Mouse (Mus musculus) gastrocnemius, postnatal 10 days (tissue): ENCODE measurements around the gene Cyb561d2. TPM values are rescaled to one million over a fixed set of nuclear protein-coding genes. Genes with fewer than 3 reads are reported as not detected.
"Not testable (repeated sequence)": the region's sequence is repeated elsewhere in the genome, so short reads cannot be mapped to it uniquely, and the experiment has no call there.

Experiments
- DNase-seq: peaks from one replicate; pipeline ENCODE4 v3.0.0; 2021; ENCODE audit warnings: mixed read lengths
- long read RNA-seq, 2 experiments: library from polyadenylated mRNA; stranded (forward); transcript quantifications; one replicate each; pipeline ENCODE4 v2.0.0; 2021
- total RNA-seq, 2 experiments: library from RNA; stranded (reverse); gene quantifications; 2 replicates each; pipeline ENCODE4 v1.2.3; 2021

The Cyb561d2 gene
- 1 to 10 TPM; 3.5 to 4.0 TPM for total RNA-seq
- long read RNA-seq, experiment 1, transcript Cyb561d2-205 (4 exons, 1,162 nt) = major isoform, 7 of 7 reads
- long read RNA-seq, experiment 1, partial matches to known transcripts = 0 of 7 reads
- long read RNA-seq, experiment 1, other reads (novel, unspliced or antisense) = 0 of 7 reads
- long read RNA-seq, experiment 2, partial matches to known transcripts = 0 of 5 reads
- long read RNA-seq, experiment 2, other reads (novel, unspliced or antisense) = 0 of 5 reads

DNA sequence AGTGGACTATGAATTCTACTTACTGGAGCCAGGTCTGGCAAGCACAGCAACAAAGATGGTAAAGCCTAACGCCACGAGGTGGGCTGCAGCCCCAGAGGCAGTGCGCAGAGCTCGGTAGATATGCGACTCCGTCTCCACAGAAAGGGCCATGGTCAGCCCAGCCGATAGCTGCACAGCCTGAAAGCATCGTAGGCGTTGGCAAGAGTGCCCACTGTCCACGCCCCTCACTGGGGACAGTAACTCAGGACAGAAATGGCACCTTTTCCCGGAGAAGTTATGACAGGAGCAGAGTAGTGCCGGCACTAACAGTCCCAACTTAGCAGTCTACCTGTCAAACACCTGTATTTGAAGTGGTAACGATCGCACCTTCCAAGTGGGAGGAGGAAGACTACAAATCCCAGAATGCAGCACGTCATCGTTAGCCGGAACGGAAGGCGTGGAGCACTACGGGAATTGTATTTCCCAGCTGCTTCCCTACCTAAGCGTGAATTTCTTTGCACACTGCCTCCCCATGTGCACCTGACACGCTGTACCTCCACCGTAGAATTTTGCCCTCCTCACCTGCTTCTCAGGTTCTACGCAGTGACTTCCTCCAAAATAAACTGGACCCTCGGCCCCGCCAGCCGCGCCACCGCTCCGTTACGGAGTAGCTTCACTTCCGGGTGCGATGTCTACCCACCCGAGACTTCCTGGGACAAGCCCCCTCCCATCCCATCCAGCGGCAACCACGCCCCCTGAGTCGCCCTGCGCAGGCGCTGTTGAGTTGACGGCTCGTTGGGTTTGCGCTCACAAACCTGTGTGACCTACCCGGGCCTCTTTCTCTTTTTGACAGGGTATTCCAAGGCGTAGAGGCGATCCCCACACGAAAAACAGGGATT is at the start of gene Cyb561d2, which contains the start of gene Nprl2:
Gene Cyb561d2 (minus strand): TSS at position 720 of the 878 bp plus-strand sequence.
Gene Nprl2 (plus strand): TSS at position 753 of the 878 bp plus-strand sequence.
- peak; percentile 92 for DNase-seq

- DNase-seq = no peak
These were observed 48.7 kb upstream of the Cyb561d2 start for GRCm38 (mm10) chr9:107590773-107591060.

- DNase-seq = no peak
These were observed 48.2 kb upstream of the Cyb561d2 start for GRCm38 (mm10) chr9:107590058-107590772.

GRCm38 (mm10) chr9:107587833-107588639 is 46.0 kb upstream of the Cyb561d2 start:
- DNase-seq = peak; percentile 53

- DNase-seq = peak; percentile 91
These were observed 45.2 kb upstream of the Cyb561d2 start, which contains the start of gene Ifrd2 for GRCm38 (mm10) chr9:107586974-107587832. Gene Ifrd2, plus strand, starts transcription at chr9:107587642.

GRCm38 (mm10) chr9:107586504-107586903 is 44.5 kb upstream of the Cyb561d2 start:
- DNase-seq = no peak

- DNase-seq = no peak
These were observed 41.2 kb upstream of the Cyb561d2 start for GRCm38 (mm10) chr9:107583174-107583573.

DNA sequence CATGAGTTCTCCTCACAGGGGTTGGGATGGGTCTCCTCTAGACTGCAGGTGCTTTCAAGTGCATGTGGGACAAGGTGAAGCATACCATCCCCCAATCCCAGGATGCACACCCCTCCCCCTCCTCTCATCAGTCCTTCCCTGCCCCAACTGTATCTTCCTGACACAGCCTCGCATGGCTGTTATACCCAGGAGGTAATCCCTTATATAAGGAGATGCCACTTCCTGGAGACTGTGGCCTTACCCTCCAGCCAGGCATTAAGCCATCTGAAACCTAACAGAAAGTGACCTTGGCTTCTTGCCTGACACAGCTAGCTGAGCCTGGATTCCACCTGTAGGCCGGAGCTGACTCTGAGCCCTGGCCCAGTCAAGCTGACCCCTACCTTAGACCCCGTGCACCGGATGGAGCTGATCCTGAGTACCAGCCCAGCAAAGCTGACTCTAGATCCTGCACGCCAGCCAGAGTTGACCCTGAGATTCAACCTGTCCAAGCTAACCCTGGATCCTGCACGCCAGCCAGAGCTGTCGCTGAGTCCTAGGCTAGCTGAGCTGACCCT is 40.6 kb upstream of the Cyb561d2 start:
- DNase-seq = no peak

- no peak for DNase-seq
These were observed 39.6 kb upstream of the Cyb561d2 start for GRCm38 (mm10) chr9:107581584-107581983.

DNA sequence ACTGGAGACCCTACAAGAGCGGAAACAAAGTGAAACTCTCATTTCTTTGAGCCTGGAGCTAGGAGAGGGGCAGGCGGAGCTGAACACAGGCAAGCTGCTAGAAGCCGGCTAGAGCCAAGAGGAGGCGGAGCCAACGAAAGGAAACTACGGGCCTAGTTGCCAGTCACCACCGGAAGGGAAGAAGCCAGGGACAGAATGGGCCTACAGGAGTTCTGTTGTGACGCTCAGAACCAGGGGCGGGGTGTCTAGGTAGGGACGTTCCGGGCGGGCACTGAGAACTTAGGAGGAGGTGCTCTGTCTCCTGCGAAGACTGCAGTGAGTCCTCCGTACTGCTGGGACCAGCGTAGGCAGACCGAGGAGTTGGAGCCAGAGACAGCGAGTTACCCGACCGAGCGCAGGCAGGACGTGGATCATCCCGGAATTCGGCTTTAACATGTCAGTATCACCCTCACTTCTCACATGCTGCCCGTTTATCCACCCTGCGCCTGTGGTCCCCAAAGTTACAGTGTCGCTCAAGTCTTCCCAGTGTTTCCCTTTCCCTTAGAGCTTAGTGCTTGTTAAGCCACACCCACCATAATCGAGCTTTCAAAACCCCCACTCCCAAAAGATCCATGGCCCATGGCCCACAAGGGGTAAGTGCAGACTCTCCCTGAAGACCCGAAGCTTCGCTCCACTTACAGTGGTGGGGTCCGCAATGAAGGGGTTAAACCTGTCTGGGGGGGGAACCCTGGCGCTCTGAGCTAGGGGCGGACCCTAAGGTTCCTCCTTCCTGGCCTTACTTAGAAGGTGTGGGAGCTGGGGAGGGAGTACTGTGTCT is 38.7 kb upstream of the Cyb561d2 start, which contains the start of gene Hyal3:
Gene Hyal3 (plus strand): TSS at position 318 of the 817 bp plus-strand sequence.
- DNase-seq = peak; percentile 83

- no peak for DNase-seq
These were observed 37.3 kb upstream of the Cyb561d2 start for GRCm38 (mm10) chr9:107579023-107579900.

GRCm38 (mm10) chr9:107578587-107578986 is 36.6 kb upstream of the Cyb561d2 start, which contains the start of gene Naa80:
Gene Naa80, plus strand, starts transcription at chr9:107578887.
- DNase-seq = no peak

DNA sequence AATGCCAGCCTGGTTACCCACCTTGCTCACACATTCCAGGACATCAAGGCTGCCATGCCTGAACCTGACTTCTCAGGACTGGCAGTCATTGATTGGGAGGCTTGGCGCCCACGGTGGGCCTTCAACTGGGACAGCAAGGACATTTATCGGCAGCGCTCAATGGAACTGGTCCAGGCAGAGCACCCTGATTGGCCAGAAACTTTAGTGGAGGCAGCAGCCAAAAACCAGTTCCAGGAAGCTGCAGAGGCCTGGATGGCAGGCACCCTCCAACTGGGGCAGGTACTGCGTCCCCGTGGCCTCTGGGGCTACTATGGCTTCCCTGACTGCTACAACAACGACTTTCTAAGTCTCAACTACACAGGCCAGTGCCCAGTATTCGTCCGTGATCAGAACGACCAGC is 35.9 kb upstream of the Cyb561d2 start:
- no peak for DNase-seq

DNA sequence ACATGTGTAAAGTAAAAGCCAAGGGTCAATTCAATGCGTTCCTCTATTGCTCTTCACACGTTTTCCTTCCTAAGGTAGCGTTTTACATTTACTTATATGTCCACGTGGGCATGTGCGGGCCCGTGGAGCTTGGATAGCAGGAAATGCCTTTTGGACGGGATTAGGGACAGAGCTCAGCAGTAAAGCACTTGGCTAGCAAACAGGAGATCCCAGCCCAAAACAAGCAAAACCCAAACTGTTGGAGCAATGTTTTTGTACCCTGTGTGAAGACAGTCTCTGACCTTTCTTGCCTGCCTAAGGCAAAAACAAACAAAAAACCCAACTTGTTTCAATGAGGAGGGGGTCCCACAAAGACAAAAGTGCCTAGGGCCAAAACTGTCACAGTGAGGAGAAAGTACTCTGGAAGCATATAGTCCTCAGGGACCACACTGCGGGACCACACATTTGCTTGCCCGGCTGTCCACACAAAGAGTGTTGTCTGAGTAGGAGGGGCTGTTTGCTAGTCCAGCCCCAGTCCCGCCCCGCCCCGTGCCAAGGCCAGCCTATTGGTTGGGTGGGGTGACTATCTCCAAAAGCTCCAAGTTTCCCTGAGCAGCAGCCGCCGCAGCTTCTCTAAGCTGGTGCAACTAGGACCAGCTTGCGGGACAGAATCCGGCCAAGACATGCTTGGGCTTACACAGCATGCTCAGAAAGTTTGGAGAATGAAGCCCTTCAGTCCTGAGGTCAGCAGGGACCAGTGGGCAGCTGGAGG is 34.5 kb upstream of the Cyb561d2 start, which contains the start of gene Hyal1:
Gene Hyal1 (plus strand): TSS at position 571 of the 751 bp plus-strand sequence.
- DNase-seq = peak; percentile 86

DNA sequence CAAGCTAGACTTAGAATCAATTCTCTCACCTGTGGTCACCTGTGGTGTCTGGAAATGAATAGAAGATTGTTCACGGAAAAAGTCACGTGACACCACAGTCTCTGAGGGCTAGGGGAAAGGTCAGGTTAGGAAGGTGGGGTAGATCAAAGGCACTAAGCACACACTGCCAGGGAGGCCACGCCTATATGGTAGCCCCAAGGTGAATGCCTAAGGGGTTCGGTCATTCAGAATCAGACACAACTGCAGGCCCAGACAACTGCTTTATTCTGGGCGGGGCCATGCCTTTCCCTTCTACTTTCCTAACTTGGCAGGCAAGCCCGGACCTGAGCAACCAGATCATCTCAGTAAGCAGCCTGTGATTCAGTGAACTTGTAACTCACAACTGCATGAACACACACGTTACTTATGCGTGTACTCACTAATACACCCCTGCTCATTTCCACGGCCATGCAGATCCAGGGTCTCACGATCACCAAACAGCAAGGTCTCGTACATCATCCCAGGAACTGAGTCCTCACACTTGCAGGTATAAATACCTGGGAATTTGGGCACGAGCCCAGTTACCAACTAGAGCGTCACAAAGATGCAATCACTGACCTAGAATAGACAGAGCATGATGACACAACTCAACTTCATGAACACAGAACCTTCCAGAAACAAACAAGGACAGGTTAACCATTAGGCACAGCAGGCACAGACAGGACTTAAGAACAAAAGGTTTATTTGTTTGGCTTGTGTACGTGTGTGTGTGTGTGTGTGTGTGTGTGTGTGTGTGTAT is 33.8 kb upstream of the Cyb561d2 start:
- no peak for DNase-seq

GRCm38 (mm10) chr9:107573774-107574173 is 31.8 kb upstream of the Cyb561d2 start:
- DNase-seq = not testable (repeated sequence)

GRCm38 (mm10) chr9:107572327-107572662 is 30.3 kb upstream of the Cyb561d2 start:
- no peak for DNase-seq
